Mouse (Mus musculus) inflammation-experienced regulatory T-cells, adult 6 months (primary cell): Measurements from ENCODE around the gene Acss2. TPM values are rescaled to one million over a fixed set of nuclear protein-coding genes. Genes with fewer than 3 reads are reported as not detected.
"Not testable (repeated sequence)": the region's sequence is repeated elsewhere in the genome, so short reads cannot be mapped to it uniquely, and the experiment has no call there.

Source experiments
- ATAC-seq: one replicate; pipeline ENCODE4 v1.8.0; 2017
- polyA plus RNA-seq, 3 experiments: library from polyadenylated mRNA; unstranded; fragments of 100-300 nt; shearing (Covaris generic); gene quantifications; one replicate each; pipeline ENCODE4 v1.2.1; 2017

Acss2 gene
- polyA plus RNA-seq, 3 experiments from 2014 or later, result 6.9 to 17.6 (median 15.9) TPM

DNA sequence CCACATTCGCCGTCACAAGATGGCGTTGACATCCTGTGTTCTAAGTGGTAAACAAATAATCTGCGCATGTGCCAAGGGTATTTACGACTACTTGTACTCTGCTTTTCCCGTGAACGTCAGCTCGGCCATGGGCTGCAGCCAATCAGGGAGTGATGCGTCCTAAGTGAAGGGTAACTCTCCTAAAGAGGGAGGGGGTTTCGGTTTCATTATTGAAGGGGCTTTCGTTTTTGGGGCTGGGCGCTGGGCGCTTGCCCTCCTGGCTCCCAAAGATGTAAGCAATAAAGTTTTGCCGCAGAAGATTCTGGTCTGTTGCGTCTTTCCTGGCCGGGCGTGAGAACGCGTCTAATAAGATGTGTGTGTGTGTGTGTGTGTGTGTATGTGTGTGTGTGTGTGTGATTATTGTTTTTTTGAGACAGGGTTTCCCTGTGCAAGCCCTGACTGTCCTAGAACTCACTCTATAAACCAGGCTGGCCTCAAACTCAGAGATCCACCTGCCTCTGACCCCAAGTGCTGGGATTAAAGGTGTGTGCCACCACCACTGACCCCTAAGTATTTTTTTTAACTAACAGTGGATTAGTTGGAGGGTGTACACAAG lies 20.8 kb downstream of the Acss2 start:
- not testable (repeated sequence) for ATAC-seq

DNA sequence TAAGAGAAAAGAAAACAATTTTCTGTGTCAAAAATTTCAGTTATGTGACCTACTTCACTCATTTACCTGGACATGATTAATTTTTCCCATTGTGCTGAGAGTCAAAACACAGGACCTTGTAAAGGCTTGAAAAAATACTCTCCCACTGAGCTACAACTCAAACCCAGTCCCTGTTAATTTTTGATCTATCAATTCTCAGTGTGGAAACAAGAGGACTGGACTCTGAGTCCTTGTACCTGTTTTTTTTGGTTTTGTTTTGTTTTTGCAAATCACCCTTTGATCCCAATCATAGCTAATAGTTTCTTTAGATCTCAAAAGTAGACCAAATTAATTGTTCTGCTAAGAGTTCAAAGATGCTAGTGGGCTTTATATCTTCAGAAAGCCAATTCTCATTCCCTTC lies 21.9 kb downstream of the Acss2 start:
- ATAC-seq, result no peak

DNA sequence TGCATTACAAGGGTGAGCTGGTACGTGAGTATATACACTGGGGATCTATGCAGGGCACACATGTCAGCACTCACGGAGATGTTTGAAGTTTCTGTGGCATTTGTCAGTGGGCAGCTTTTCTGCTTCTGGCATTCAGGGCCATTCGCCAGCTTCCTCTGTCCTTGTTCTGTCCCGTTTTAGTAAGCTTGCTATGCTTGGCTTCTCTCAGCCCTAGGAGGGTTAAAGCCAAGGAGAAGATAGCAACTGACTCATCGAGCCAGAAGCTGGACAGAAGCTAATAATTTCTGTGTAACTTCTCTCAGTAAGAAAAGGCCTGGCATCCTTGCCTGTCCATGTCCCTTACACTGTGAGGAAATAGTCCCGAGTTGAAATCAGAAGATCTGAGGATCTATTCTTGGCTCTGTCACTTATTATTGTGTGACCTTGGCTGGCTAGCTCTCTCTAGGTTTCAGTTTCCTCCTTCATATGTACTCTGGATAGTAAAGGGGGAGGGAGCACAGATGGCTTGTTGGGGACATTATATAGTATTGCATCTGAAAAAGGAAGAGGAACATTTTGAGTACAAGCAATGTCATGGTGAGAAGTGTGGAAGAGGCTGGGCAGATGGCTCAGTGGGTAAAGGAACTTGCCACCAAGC lies 23.2 kb downstream of the Acss2 start:
- ATAC-seq, result no peak

DNA sequence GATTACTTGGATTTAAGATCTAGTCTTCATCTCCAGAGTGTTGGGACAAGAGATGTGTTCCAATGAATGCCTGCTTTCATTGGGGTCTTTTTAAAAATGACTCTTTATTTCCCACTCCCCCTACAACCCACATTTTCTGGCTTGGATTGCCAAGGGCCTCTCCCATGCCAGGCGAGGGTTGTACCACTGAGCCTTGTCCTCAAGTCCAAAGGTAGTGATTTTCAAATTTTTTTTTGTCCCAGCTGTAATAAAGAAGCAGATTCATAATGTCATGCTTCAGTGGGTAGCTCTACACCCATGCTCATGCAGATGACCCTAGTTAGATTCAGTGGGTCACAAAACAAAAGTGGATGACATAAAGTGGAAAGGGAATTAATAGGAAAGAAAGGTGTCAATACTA lies 29.2 kb downstream of the Acss2 start:
- no peak for ATAC-seq

DNA sequence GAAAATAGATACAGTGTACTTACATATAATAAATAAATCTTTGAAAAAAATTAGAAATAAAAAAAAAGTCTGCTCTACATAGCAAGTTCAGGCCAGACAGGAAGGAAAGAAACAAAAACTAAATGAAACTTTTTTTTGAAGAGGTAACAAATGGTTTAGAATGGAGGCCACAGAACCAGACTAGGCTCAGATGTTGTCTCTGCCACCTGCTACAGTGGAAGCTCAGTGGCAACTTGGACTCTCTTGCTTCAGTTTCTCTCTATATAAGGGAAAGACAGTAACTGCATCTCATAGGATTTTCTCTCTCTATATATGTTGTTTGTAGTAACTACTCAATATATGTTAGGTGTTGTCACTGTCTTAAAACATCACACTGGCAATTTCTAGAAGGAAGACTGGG lies 34.6 kb downstream of the Acss2 start:
- ATAC-seq, result no peak

DNA sequence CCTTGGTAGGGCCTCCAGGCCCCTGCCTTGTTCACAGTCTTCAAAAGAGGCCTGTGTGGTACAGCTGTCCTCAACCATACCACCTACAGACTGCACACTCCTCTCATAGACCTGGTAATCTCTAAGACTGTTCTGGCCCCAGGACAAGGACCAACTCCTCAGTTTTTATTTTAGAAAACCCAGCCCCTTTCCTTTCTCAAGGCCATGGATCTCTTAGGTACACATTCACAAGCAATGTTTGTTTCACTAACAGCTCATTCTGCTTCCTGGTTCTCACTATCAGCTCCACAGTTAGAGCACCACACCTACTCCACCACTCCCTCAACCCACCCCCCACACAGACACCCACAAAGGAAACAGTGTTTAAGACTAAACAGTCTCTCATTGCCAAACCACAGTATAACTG lies 35.2 kb downstream of the Acss2 start:
- ATAC-seq, result peak; percentile 84

DNA sequence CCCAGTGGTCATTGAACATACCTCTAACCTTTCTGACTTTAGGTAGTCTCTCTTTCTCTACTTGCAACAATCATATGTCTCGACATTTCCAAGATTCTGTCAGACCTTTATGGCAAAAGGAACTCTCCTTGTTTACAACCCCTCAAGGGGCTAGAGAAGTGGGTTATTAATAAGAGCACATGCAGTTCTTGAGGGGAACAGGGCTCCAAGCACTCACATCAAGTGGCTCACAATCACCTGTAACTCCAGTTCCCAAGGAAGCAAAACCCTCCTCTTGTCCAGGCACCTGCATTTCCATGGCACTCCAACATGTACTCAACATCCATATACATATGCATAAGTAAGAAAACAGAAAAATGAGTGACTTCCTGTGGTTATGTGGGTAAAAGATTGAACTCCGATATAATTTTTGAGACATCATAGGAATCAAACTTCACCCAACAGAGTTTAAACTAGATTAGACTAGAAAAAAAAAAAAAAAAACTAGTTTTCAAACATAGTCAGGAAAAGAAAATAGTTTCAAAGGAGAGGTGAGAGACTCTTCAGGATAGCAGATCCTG lies 36.8 kb downstream of the Acss2 start:
- ATAC-seq, result peak; percentile 62

DNA sequence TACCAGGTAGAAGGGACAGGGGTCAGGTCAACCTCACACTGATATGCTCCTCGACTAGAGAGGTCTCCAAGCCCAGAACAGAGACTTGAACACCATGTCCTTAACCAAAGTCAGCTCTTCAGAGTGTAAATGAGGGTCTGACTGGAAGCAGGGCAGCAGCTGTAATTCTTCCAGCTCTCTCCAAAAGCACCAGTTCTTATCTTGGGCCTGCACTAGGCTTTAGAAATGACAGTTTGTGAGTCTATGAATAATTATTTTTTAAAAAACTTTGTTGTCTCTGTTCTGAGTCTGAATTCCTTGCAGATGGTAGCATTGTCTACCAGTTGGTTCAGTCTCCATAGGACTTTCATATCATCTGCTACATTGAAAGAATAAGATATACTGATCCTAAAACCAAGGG lies 44.5 kb downstream of the Acss2 start:
- no peak for ATAC-seq

DNA sequence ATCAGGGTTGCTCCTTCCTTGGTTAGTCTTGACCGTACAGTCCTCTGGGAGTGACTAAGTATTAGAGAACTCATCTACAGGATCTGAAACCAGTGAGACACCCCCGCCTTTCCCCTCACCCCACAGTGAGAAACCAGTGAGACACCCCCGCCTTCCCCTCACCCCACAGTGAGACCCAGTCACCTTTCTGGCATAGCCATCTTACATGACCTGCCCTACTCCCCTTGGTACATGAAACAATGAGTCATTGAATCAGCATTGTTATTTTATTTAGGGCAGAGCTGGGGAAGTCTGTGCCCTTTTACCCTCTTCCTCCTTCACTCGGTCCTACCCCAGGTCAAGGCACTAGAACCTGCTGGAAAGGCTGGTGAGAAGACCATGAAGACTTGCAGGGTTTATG lies 45.2 kb downstream of the Acss2 start:
- no peak for ATAC-seq

DNA sequence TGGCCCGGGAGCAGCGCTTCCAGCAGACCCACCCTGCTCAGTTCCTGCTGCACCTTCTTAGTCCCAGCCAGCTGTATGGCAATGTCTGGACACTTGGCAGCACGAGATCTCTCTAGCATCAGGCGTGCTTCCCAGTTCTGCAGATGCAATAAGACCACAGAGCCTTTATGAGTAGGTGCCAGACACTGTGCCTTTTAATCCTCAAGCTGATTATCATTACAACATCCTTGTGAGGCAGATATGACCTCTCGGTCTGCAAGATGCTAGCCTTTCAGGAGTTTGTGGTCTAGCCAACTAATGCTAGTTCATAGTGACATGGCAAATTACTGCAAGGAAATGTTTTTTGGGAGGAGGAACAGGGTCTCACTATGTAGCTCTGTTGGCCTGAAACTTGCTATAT lies 50.0 kb downstream of the Acss2 start:
- no peak for ATAC-seq

DNA sequence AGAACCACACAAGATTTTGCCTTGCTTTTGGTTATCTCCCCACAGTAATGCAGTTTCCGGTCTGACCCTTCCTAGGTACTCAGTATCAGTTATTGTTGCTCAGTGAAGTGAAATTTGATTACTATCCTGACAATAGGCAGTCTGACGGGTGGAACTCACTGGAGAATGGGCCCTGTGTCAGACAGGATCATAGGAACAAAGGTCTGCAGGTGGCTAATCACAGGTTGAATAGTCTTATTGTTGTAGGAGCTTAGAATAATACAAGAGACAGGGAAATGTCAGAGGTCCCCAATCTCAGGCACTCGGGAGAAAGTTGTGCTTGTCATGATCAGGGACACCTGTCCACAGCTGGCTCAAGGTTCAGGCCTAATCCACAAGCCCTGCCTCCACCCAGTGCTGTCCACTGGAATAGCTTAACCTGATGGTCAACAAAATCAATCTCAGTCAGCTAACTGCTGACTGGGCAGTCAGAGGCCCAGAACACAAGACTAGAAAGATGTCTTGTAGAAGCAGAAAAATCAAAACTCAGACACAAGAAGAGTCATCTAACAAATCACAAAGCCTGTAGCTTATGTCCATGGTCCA lies 51.6 kb downstream of the Acss2 start:
- no peak for ATAC-seq

DNA sequence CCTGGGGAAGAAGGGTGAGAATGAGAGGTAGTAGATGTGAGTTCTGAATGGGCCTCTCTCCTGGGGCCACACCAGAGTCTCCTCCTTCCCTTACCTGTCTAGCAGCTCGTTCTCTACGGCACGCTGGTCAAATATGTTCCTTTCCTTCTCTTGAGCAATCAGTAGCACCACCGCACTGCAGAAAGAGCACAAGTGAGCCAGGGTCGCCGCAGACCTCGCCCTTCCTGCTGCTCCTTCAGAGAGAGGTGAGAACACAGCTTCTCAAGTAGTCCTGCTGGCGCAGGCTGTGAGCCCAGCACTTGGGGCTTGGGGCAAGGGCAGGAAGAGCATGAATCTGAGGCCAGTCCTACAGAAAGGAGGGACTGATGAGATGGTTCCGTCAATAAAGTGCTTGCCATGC lies 55.3 kb downstream of the Acss2 start:
- ATAC-seq, result no peak

DNA sequence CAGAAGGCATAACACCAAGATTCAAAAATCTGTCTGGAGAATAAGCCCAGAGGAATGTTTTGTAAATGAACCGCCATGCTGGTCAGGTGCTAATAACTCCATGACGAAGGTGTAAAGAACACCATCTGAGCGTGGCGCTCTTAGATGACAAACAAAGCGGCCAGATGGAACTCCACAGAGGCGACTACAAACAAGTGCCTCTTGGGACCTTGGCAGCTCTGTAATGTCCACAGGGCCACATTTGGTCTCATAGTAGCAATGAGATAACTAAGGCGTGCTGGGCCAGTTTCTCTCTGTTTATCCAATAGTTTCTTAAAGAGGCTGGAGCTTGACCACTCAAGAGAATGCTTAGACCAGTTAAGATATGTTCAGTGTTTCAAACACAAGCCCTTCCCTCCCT lies 56.2 kb downstream of the Acss2 start:
- ATAC-seq, result no peak

DNA sequence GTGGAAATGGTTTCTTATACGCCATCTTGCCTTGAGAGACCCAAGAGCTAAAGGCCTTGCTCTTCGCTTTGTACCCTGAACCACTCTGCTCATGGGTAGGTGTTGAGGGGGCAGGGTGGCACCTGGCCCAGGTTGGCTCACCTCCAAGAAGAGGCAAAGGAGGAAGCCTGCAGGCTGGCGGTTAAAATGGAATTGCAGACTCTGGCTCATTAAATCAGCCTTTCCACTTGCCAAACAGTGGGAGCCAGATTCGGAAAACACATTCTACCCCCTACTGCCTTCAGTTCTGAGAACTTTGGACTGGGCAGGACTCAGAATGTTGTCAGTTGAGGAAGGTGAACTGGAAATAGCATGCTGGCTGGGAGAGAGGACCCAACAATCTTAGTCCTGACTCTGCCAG lies 57.0 kb downstream of the Acss2 start:
- ATAC-seq, result no peak

DNA sequence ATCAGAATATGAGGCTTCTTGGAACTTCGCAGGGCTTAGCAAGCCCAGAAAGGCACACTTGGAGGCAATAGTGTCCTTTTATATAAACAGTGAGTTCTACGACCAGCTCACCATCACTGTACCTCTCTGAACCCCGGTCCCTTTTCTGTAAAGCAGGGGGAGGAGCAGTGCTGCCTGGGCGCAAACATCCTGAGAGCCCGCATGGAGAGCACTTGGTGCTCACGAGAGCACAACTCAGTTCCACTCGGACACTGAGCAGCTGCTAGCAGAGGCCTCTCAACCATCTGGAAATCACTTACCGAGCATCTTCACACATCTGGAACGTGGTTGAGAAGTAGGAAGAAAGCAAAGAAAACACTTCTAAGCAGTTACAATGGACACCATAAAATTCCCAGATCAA lies 58.9 kb downstream of the Acss2 start:
- ATAC-seq, result no peak

DNA sequence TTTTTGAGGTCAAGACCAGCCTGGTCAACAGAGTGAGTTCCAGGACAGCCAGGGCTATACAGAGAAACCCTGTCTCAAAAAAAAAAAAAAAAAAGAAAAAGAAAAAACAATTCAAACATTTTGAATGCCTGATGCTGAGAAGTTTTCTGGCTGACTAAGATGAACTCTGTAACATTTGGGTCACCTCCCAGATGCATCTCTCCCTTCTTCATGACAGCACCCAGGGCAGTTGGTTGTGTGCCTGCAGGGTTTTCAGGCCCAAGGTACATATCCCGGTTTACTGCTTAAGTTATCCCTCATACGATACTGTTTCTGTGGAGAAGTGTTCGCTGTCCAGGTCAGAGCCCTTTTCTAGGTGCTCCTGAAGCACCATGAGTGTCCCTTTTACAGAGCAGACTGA lies 62.6 kb downstream of the Acss2 start:
- ATAC-seq, result no peak

DNA sequence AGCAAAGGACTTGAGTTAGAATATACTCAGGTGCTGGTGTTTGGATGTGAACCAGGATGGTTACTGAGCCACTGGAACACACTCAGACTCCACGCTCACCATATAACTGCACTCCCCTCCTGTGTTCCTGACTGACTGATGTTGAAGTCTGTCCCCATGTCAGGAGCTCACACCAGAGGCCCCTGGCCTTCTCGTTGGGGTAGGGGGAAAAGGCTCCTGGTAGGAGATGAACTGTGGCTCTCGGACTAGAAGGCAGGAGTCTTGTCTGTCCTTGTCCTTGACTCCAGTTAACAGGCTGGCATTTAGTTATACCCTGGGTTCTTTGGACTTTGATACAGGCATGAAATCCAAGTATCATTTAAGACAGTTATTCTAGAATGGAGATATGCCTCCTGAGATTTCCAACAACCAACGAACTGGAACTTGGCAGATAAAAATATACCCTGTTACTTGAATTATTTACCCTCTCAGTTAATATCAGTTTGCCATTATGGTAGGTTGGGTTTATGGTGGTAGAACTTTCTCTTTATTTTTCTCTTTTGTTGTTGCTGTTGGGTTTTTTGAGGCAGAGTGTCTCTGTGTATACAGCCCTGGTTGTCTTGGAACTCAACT lies 64.7 kb downstream of the Acss2 start:
- no peak for ATAC-seq

DNA sequence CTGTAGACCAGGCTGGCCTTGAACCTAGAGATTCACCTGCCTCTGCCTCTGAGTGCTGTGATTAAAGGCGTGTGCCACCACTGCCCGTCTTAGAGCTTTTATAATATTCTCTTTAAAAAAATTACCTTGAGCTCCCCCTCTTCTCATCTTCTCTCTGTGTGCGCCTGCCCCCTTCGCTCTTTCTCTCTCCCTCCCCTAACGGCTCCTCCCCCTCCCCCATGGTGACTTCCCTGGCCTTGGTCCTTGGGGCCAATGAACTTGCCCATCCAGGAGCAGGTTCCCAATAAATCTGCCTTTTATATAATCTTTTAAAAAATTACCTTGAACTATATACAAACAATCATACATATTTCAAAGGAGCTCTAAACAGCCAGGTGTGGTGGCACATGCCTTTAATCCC lies 65.2 kb downstream of the Acss2 start:
- no peak for ATAC-seq

DNA sequence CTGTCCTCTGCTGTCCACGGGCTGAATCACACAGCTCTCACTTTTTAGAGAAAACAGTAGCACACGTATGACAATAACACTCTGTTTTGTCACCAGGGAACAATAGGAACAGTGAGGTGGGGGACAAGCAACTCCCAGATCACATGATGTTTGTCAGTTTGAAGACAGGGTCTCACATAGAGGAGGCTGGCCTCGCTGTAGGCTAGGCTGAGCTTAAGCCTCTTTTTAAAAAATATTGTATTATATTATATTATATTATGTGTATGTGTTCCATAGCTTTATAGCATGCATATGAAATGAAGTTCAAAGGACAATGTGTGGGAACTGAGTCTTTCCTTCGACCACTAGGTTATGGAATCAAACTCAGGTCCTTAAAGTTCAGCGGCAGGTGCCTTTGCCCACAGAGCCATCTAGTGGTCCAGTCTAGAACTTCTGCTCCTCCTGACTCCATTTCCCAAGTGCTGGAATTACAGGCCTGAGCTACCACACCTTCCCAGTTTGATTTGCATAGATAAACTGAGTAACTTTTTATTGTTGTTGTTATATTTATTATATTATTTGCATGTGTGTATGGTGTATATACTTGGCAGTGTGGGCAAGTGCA lies 66.3 kb downstream of the Acss2 start:
- peak; percentile 46 for ATAC-seq

DNA sequence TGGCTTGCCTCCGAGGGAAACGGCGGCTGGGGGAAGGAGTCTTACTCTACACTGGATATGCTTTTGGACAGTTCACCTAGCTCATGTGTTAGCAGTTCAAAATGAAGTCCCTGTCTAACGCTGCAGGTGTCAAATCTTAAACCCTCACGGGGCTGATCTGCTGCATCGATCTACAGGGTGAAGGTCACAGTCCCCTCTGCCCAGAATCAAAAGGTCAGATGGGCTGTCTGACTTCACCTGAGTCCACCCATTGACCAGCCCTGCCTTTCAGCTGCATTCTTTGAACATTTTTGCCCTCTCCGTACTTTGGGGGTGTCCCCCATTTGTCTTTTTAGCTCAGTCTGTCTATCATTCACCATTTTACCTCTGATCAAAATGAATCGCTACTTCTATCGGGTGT lies 67.3 kb downstream of the Acss2 start:
- no peak for ATAC-seq

DNA sequence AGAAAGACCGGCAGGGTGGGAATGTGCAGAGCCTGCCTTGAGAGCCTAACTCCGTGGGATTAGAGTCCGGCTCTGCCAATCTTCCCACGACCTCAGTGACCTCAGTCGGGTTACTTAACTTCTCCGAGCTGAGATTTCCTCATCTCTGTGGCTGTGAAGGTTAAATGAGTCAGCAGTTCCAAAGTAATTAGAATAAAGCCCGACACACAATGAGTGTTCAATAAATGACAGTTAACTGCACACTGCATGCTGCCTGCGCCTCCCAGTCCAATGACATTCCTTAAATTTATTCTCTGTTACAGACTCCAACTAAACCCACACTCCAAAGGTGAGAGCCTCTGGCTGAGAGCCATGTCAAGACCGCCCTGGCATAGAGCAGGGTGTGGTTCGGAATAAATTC lies 67.7 kb downstream of the Acss2 start:
- no peak for ATAC-seq

DNA sequence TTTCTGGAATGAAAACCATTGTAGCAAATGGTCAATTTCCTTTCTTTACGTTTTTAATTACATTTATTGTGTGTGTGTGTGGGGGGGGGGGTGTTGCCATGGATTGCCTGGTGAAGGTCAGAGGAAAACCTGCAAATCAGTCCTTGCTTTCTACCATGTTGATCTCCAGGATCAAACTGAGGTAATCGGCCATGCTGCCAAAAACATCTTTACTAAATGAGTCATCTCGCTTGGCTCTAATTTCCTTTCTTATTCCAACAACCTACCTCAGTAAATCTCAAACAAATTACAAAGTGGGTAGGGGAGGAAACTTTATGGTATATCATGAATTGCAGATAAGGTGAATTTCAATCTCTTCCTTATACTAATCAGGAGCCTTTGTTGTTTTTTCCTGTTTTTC lies 70.4 kb downstream of the Acss2 start:
- no peak for ATAC-seq

DNA sequence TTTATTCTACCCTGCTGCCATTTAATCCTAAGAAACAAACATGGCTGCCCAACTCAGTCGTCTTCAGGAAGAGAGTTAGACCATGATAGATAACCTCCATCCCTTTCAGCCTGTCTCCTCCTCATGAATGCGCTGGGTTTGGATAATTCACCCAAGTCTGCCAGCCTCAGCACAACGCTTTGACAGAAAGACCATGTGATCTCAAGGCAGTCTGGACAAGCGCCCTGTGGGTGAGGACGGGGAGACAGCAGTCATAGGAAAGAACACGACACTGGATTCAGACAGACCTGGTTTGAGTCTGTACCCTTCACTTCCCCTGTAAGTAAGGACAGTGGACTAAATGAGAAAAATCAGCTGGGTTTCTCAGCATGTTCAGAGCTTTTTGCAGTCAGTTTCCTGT lies 71.8 kb downstream of the Acss2 start:
- ATAC-seq, result no peak

DNA sequence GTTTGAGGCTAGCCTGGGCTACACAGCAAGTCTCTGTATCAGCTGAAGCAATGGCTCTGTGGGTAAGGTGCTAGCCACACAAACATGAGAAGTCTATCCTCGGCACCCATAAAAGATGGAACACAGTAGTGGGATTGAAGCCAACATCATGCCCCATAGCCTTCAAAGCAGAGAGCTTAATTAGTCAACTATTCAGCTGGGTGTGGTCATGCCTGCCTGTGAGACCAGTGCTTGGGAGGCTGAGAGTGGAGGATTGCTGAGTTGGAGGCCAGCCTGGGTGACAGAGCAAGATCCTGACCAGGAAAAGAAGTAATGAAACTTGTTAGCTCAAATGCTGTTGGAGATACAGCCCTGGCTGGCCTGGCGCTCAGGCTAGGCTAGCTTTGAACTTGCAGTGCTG lies 73.1 kb downstream of the Acss2 start:
- ATAC-seq, result no peak
